Mouse (Mus musculus): ENCODE results near the gene Ercc4.

DNA sequence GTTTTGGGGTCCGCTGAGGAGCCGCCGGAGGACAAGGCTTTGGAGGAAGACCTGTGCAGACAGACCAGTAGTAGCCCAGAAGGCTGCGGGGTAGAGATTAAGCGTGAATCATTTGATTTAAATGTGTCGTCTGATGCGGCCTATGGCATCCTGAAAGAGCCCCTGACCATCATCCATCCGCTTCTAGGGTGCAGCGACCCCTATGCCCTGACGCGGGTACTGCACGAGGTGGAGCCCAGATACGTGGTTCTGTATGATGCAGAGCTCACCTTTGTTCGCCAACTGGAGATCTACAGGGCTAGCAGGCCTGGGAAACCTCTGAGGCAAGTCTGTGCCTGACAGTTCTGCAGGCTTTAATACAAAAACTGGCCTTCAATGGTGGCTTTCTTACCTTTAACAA lies 20.9 kb downstream of the Ercc4 start:
- no peak for TF ChIP-seq GATA1 (IDR thresholded peaks at IDR 0.05; ENCODE audit: borderline replicate concordance, low read length)
- TF ChIP-seq FLI1 (IDR thresholded peaks at IDR 0.05; ENCODE audit: low read length): no peak

Measured in megakaryocyte, embryonic 14.5 days (primary cell).